Mouse (Mus musculus): ENCODE measurements around the gene Plod3. TPM values are rescaled to one million over a fixed set of nuclear protein-coding genes. Genes with fewer than 3 reads are reported as not detected.

Plod3 gene
- total RNA-seq, 2 experiments from 2014 or later: 74.8 to 176 TPM

- no peak for ATAC-seq (ENCODE audit: poor library complexity, severe bottlenecking)
These were observed 25.7 kb downstream of the Plod3 start for GRCm38 (mm10) chr5:137012401-137012950.

GRCm38 (mm10) chr5:137015913-137016312, 29.1 kb downstream of the Plod3 start:
- no peak for ATAC-seq (ENCODE audit: poor library complexity, severe bottlenecking)

GRCm38 (mm10) chr5:137024318-137024717, 37.5 kb downstream of the Plod3 start:
- no peak for ATAC-seq (ENCODE audit: poor library complexity, severe bottlenecking)

- ATAC-seq (ENCODE audit: poor library complexity, severe bottlenecking): peak; percentile 85
These were observed 38.3 kb downstream of the Plod3 start for GRCm38 (mm10) chr5:137025132-137025531.

- ATAC-seq (ENCODE audit: poor library complexity, severe bottlenecking): no peak
These were observed 39.3 kb downstream of the Plod3 start, which contains the start of gene Vgf for GRCm38 (mm10) chr5:137026092-137026491. TSS of gene Vgf (plus strand) at chr5:137026392.

DNA sequence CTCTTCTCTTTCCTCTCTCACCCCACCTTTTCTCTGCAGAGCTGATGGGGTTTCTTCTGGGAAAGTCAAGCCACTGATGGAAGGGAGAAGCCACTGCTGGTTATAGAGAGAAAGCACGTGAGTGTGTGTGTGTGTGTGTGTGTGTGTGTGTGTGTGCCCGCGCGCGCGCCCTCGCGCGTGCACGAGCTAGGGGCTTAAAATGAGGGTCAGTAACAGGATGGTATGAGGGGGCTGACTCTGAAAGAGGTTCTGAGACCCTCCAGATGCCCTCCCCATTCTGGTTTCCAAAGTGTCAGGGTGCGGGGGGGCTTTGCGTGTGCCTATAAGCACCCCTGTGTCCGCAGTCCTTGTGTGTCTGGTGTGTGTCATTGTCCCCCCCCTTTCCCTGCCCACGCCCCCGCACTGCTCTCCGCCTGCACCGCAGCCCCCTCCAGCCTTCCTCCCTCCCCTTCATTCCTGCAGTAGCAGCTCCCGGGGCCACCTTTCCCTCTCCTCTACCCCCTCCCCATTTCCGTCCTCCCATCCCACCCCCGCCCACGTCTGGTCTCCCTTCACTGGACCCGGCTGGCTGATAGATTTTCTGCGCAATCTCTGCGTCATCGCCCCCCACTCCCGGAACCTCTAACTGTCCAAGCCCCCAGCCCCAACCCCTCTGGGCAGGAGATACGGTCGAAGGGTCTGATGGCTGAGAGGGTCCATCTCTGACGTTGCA, 41.9 kb downstream of the Plod3 start:
- no peak for ATAC-seq (ENCODE audit: poor library complexity, severe bottlenecking)

- ATAC-seq (ENCODE audit: poor library complexity, severe bottlenecking): no peak
These were observed 42.4 kb downstream of the Plod3 start for GRCm38 (mm10) chr5:137029273-137029585.

- peak; percentile 81 for ATAC-seq (ENCODE audit: poor library complexity, severe bottlenecking)
These were observed 43.0 kb downstream of the Plod3 start for GRCm38 (mm10) chr5:137029643-137030415.

DNA sequence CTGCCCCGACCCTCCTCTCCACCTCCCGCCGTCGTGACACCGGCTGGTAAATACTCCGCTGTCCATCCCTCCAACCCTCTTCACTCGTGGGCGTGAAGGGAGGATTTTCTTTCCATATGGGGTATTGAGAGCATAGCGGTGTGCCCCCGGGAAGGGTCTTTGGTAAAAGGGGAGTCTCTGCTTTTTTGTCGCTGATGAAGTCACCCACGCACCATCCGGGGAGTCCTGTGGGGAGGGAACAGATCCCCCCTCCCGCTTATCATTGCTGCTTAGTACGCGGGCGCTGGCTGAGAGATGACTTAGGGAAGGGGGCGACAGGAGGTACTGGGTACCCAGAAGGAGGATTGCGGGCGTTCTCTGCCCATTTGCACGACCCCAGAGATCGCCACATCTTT, 43.6 kb downstream of the Plod3 start:
- no peak for ATAC-seq (ENCODE audit: poor library complexity, severe bottlenecking)

- ATAC-seq (ENCODE audit: poor library complexity, severe bottlenecking): no peak
These were observed 44.5 kb downstream of the Plod3 start for GRCm38 (mm10) chr5:137031076-137032032.

DNA sequence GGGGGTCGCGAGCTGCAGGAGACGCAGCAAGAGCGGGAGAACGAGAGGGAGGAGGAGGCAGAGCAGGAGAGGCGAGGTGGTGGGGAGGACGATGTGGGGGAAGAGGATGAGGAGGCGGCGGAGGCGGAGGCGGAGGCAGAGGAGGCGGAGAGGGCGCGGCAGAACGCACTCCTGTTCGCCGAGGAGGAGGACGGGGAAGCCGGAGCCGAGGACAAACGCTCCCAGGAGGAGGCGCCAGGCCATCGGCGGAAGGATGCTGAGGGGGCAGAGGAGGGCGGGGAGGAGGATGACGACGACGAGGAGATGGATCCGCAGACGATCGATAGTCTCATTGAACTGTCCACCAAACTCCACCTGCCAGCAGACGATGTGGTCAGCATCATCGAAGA, 45.2 kb downstream of the Plod3 start:
- no peak for ATAC-seq (ENCODE audit: poor library complexity, severe bottlenecking)

DNA sequence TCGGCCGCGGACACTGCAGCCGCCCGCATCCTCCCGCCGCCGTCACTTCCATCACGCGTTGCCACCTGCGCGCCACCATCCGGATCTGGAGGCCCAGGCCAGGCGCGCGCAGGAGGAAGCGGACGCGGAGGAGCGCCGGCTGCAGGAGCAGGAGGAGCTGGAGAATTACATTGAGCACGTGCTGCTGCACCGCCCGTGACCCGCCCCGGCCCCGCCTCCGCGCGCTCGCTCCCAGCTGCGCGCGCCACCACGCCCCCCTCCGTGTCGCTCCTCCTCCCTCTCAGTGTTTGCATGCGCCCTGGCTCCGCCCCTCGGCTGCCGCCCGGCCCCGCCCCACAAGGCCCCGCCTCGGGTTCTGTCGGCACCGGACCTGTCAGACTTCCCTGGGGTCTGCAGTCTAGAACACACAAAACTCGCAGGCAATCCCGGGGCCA, 45.8 kb downstream of the Plod3 start:
- peak; percentile 68 for ATAC-seq (ENCODE audit: poor library complexity, severe bottlenecking)

GRCm38 (mm10) chr5:137036211-137036610, 49.4 kb downstream of the Plod3 start:
- no peak for ATAC-seq (ENCODE audit: poor library complexity, severe bottlenecking)

- no peak for ATAC-seq (ENCODE audit: poor library complexity, severe bottlenecking)
These were observed 52.6 kb downstream of the Plod3 start for GRCm38 (mm10) chr5:137039453-137039852.

DNA sequence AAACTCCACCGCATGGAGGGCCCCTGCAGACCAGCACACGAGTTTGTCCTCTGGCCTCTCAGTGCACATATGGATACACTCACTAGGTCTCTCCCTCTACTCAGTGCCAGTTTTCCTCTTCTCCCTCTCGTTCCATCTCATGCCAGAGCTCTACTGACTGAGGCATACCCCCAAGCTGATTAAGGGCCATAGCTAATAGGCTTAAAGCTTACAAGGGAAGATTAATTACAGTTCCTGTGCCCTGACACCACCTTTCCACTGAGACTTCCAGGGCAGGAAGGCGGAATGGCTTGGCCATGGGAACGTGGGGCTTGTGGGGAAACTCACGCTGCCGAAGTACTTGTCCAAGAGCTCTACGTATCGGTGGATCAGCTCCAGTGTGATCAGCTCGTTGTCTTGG, 54.6 kb downstream of the Plod3 start:
- ATAC-seq (ENCODE audit: poor library complexity, severe bottlenecking): no peak

DNA sequence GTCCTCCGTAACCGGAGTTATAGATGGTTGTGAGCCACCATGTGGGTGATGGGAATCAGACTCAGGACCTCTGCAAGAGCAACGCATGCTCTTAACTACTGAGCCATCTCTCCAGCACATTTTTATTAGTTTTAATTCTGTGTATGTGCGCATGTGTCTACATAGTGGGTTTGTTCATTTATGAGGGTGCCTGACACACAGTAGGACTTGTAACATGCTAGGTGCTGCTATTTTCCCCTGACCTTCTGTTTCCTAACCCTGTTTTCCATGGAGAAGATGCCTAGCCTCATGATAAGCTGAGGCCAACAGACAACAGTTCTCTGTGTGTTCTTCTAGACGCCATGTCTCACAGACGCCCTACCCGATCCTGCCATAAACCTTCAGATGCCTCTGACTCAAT, 57.2 kb downstream of the Plod3 start:
- ATAC-seq (ENCODE audit: poor library complexity, severe bottlenecking): no peak

- peak; percentile 94 for ATAC-seq (ENCODE audit: poor library complexity, severe bottlenecking)
These were observed 58.8 kb downstream of the Plod3 start, which contains the start of gene Ap1s1 for GRCm38 (mm10) chr5:137045402-137046323. TSS of gene Ap1s1 (minus strand) at chr5:137046135.

Measured in megakaryocyte, adult 5-6 weeks (primary cell).